ENCODE assay signal across 24 mouse cellular contexts in the genomic region with DNA sequence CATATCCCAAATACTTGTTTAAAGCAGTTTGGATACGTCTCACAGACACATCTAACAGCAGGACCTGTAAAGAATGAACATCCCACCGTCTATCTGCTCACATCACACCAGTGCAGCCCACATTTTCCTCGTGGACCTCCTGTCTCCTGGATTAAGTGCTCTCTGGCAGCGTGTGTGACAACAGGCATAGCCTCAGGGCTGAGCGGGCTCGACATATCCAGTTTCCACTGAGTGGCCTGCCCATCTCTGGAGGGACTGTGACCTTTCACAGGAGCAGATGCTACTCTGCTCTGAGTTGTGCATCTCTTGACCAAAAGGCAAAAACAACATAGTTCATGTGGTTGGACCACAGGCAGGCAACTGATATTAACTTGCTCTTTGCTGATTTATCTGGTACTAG. TPM values are rescaled to one million over a fixed set of nuclear protein-coding genes. Genes with fewer than 3 reads are reported as not detected.
DNase-seq lines count a peak whose midpoint lies in the region; ATAC-seq and TF ChIP-seq lines count a peak whose summit lies in the region.
"Had no signal": no experiment of that assay in that cellular context is flagged by ENCODE, and none has a peak within 500 bp of the region (broad histone marks: within the 10 kb centered on the region; RNA-seq: fewer than 3 reads in every experiment).

No protein-coding gene starts in this region.

- TF ChIP-seq CTCF in midbrain, postnatal 0 days (IDR thresholded peaks at IDR 0.05) = no peak

- no peaks in the 10 kb centered on the region for H3K9me3 ChIP-seq in midbrain, postnatal 0 days (ENCODE audit: low read length)
- no peaks in the 10 kb centered on the region for H3K9me3 ChIP-seq in midbrain, embryonic 15.5 days
- no peaks in the 10 kb centered on the region for H3K9me3 ChIP-seq in forebrain, embryonic 13.5 days (replicated peaks)
- H3K9me3 ChIP-seq: embryonic facial prominence, embryonic 12.5 days; forebrain, embryonic 12.5 days; intestine, embryonic 15.5 days; limb, embryonic 13.5 days; liver, embryonic 12.5 days; stomach, embryonic 15.5 days had no signal

- no peak overlapping the region for H3K27ac ChIP-seq in midbrain, postnatal 0 days (ENCODE audit: low read depth, low read length)
- no peak overlapping the region for H3K27ac ChIP-seq in midbrain, embryonic 15.5 days
- no peak overlapping the region for H3K27ac ChIP-seq in forebrain, embryonic 13.5 days
- H3K27ac ChIP-seq: embryonic facial prominence, embryonic 12.5 days; forebrain, embryonic 12.5 days; intestine, embryonic 15.5 days; limb, embryonic 13.5 days; liver, embryonic 12.5 days; stomach, embryonic 15.5 days had no signal

- no peak for ATAC-seq in midbrain, postnatal 0 days (ENCODE audit: low FRiP score)
- no peak for ATAC-seq in midbrain, embryonic 15.5 days (replicated peaks)
- ATAC-seq in forebrain, embryonic 13.5 days = no peak
- ATAC-seq: CD4-positive, CD25-positive, alpha-beta regulatory T cell, adult 4 months; hindbrain, embryonic 16.5 days; intestine, embryonic 15.5 days; liver, embryonic 12.5 days had no signal

- DNase-seq in gastrocnemius, adult 18-20 months (ENCODE audit: low spot score) = peak; percentile 27
- DNase-seq in gastrocnemius, postnatal 4 days (ENCODE audit: low spot score in 2 of 2) = no peak
- no peak for DNase-seq in midbrain, postnatal 0 days (ENCODE audit: low spot score)
- peak; percentile 7 for DNase-seq in gastrocnemius, postnatal 14 days
- DNase-seq in retina, postnatal 1 day = peak; percentile 29
- DNase-seq in cerebellum, postnatal 14 days = no peak
- DNase-seq: cerebellum, adult 11-12 months; cerebellum, postnatal 10 days; kidney, postnatal 36 days; lung, adult 18-20 months; lung, postnatal 10 days; midbrain, embryonic 14.5 days; thymus, postnatal 25 days had no signal

- no peaks in the 10 kb centered on the region for H3K27me3 ChIP-seq in midbrain, postnatal 0 days (ENCODE audit: insufficient read depth, low read length)
- no peaks in the 10 kb centered on the region for H3K27me3 ChIP-seq in midbrain, embryonic 15.5 days (replicated peaks)
- no peaks in the 10 kb centered on the region for H3K27me3 ChIP-seq in forebrain, embryonic 13.5 days
- H3K27me3 ChIP-seq: embryonic facial prominence, embryonic 12.5 days; forebrain, embryonic 12.5 days; intestine, embryonic 15.5 days; limb, embryonic 13.5 days; liver, embryonic 12.5 days; stomach, embryonic 15.5 days had no signal

- 0 out of 2 replicates have a peak overlapping the region, but pooled peaks have one; percentile 20 for H3K9ac ChIP-seq in midbrain, postnatal 0 days (replicated peaks; ENCODE audit: low read length, poor library complexity, severe bottlenecking)
- H3K9ac ChIP-seq in midbrain, embryonic 15.5 days = no peak overlapping the region
- no peak overlapping the region for H3K9ac ChIP-seq in forebrain, embryonic 13.5 days
- H3K9ac ChIP-seq: embryonic facial prominence, embryonic 12.5 days; forebrain, embryonic 12.5 days; intestine, embryonic 15.5 days; limb, embryonic 13.5 days; liver, embryonic 12.5 days; stomach, embryonic 15.5 days had no signal

- H3K4me2 ChIP-seq in midbrain, postnatal 0 days (ENCODE audit: low read depth, low read length, poor library complexity, severe bottlenecking) = no peak overlapping the region
- H3K4me2 ChIP-seq in midbrain, embryonic 15.5 days = no peak overlapping the region
- no peak overlapping the region for H3K4me2 ChIP-seq in forebrain, embryonic 13.5 days
- H3K4me2 ChIP-seq: embryonic facial prominence, embryonic 12.5 days; forebrain, embryonic 12.5 days; intestine, embryonic 15.5 days; limb, embryonic 13.5 days; liver, embryonic 12.5 days; stomach, embryonic 15.5 days had no signal

- 62% methylated on average over 6 of the region's 6 CpGs for WGBS in midbrain, postnatal 0 days
- 68% methylated on average over 6 of the region's 6 CpGs for WGBS in midbrain, embryonic 15.5 days
- 79% methylated on average over 6 of the region's 6 CpGs for WGBS in forebrain, embryonic 13.5 days

- H3K4me3 ChIP-seq in midbrain, postnatal 0 days (ENCODE audit: low read depth, low read length) = no peak overlapping the region
- H3K4me3 ChIP-seq in midbrain, embryonic 15.5 days = no peak overlapping the region
- H3K4me3 ChIP-seq in forebrain, embryonic 13.5 days = no peak overlapping the region
- H3K4me3 ChIP-seq: embryonic facial prominence, embryonic 12.5 days; forebrain, embryonic 12.5 days; intestine, embryonic 15.5 days; limb, embryonic 13.5 days; liver, embryonic 12.5 days; myocyte; stomach, embryonic 15.5 days had no signal

- intact Hi-C loops in gastrocnemius, postnatal 14 days (cut with DNase I; ENCODE audit: low total_unique reads) = no loop called here

- H3K36me3 ChIP-seq in midbrain, postnatal 0 days (ENCODE audit: insufficient read depth, low read length) = no peaks in the 10 kb centered on the region; the same call in 1 of the 2 replicates
- H3K36me3 ChIP-seq in midbrain, embryonic 15.5 days (replicated peaks) = no peaks in the 10 kb centered on the region
- peaks cover 29% of the 10 kb centered on the region for H3K36me3 ChIP-seq in forebrain, embryonic 13.5 days (ENCODE audit: poor library complexity, severe bottlenecking)

- H3K4me1 ChIP-seq in midbrain, postnatal 0 days (ENCODE audit: insufficient read depth, low read length) = no peaks in the 10 kb centered on the region
- H3K4me1 ChIP-seq in midbrain, embryonic 15.5 days = no peaks in the 10 kb centered on the region
- H3K4me1 ChIP-seq in forebrain, embryonic 13.5 days = no peaks in the 10 kb centered on the region
- H3K4me1 ChIP-seq: embryonic facial prominence, embryonic 12.5 days; forebrain, embryonic 12.5 days; intestine, embryonic 15.5 days; limb, embryonic 13.5 days; liver, embryonic 12.5 days; stomach, embryonic 15.5 days had no signal

RNA-seq across cellular contexts. Expression of a gene that starts 23.2 kb away (rescaled TPM):
- total RNA-seq in gastrocnemius, adult 18-20 months (2021) = 10 to 100 TPM; 14.3 to 15.1 TPM
- 10 to 100 TPM; 19.9 to 20.1 TPM for total RNA-seq in gastrocnemius, postnatal 4 days (2021)
- total RNA-seq in midbrain, postnatal 0 days (2014; rRNA removed) = 7.6 and 7.8 TPM in 2 replicates
- polyA plus RNA-seq in midbrain, postnatal 0 days (2015; fragmentation: Nextera tagmentation; extraction: Ambion mirVana) = 4.4 and 7.0 TPM in 2 replicates
- polyA plus RNA-seq in midbrain, embryonic 15.5 days (2015; fragmentation: Nextera tagmentation; extraction: Ambion mirVana) = 12.3 and 14.4 TPM in 2 replicates
- 10 to 100 TPM; 11.7 to 12.2 TPM for total RNA-seq in gastrocnemius, postnatal 14 days (2021)
- 35.4 and 43.2 TPM in 2 replicates for polyA plus RNA-seq in forebrain, embryonic 13.5 days (2015; fragmentation: Nextera tagmentation; extraction: Ambion mirVana)

Comparison
In these comparisons a context has a peak if more than half of its experiments do, and no peak if none do; other contexts are left out.
1. DNase-seq: peak in gastrocnemius, adult 18-20 months (single experiment), gastrocnemius, postnatal 14 days (single experiment) and retina, postnatal 1 day (single experiment); none in gastrocnemius, postnatal 4 days (0 of 2), midbrain, postnatal 0 days (single experiment) and cerebellum, postnatal 14 days (0 of 2).